Mouse (Mus musculus) megakaryocyte, adult 5-6 weeks (primary cell): ENCODE results near the gene H2-M10.2. TPM values are rescaled to one million over a fixed set of nuclear protein-coding genes. Genes with fewer than 3 reads are reported as not detected.
"Not testable (repeated sequence)": the region's sequence is repeated elsewhere in the genome, so short reads cannot be mapped to it uniquely, and the experiment has no call there.

Experiments used
- ATAC-seq: 2 replicates; pipeline ENCODE4 v1.8.0; 2016; ENCODE audit warnings: mild to moderate bottlenecking, inconsistent platforms; ENCODE audit not compliant: poor library complexity, severe bottlenecking
- total RNA-seq, 2 experiments: library from RNA; stranded (forward) in 1 of 2; stranded (reverse) in 1 of 2; fragments of 153-499, 151-499 nt in 1 of 2; fragments of 221-1000, 200-1000 nt in 1 of 2; gene quantifications; 2 replicates each; pipeline versions ENCODE4 v1.2.3 to v1.2.4; 2015 to 2017

H2-M10.2 gene
- total RNA-seq, 2 experiments from 2014 or later: not detected

DNA sequence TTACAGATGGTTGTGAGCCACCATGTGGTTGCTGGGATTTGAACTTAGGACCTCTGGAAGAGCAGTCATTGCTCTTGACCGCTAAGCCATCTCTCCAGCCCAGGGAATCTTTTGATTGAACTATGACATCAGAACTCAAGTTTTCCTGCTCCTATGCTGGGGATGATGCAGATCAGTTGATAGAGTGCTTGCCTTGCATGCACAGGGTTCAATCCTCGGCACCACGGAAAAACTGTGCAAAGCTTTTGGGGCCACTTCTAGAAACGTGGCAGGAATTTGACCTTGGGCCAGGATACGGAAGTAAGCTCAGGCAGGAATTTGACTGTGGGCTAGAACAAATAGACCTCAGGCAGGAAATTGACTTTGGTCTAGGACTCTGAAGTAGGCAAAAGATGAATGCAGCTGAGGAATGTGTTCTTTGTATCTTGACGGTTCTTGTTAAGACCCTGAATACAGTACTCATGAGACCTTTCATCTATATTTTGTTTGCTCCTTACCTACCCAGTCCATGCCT, 33.1 kb downstream of the H2-M10.2 start:
- ATAC-seq: no peak

DNA sequence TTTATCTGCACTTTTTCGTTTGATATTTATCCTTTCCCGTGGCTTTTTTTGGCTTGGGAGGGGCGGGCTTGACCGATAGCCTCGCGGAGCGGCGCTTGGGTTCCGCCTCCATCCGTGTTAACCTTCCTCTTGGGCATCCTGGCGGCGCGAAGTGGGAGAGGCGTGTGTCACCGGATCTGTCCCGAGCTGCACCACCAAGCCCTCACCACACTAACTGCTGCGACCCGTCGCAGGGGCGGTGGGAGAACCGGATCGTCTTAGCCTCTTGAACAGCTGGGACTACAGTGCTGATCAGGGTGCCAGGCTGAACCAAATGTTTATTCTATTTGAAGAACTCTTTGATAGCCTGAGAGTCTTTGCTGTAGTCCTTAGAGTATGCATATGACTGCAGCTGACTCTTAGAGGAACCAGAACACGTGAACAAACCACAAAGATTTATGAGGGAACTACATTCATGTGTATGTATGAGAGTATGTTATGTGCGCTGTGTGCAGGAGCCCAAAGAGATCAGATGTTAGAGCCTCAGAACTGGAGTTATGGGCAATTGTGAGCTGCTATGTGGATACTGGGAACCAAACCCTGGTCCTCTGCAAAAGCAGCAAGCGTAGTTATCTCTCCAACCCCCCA, 33.9 kb downstream of the H2-M10.2 start:
- peak; percentile 87 for ATAC-seq

- no peak for ATAC-seq
These were observed 37.4 kb downstream of the H2-M10.2 start for GRCm38 (mm10) chr17:36248886-36249285.

DNA sequence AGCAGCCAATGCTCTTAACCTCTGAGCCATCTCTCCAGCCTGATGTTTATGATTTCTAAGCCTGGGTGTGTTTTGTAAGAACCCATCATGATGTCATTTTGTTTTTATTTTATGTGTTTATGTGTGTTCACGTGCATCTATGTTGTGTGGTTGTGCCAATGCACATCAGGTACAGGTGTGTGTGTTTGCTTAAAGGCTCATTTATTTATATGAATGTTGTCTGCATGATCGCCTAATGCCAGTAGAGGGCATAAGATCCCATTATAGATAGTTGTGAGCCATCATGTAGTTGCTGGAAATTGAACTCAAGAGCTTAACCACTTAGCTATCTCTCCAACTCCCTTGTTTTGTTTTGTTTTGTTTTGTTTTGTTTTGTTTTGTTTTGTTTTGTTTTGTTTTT, 40.5 kb downstream of the H2-M10.2 start:
- ATAC-seq: no peak

DNA sequence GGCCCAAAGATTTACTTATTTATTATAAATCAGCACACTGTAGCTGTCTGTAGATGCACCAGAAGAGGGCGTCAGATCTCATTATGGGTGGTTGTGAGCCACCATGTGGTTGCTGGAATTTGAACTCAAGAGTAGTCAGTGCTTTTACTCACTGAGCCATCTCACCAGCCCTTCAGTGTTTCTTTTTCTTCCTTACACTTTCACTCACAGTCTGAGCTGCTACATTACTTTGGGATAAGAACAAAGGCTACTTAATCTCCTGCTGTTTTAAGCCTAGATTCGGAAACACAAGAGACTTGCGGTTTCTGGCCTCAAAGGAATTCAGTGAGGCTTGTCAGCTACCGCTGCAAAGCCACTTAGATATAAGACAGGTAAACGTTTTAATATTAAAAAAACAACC, 42.3 kb downstream of the H2-M10.2 start:
- ATAC-seq: no peak

DNA sequence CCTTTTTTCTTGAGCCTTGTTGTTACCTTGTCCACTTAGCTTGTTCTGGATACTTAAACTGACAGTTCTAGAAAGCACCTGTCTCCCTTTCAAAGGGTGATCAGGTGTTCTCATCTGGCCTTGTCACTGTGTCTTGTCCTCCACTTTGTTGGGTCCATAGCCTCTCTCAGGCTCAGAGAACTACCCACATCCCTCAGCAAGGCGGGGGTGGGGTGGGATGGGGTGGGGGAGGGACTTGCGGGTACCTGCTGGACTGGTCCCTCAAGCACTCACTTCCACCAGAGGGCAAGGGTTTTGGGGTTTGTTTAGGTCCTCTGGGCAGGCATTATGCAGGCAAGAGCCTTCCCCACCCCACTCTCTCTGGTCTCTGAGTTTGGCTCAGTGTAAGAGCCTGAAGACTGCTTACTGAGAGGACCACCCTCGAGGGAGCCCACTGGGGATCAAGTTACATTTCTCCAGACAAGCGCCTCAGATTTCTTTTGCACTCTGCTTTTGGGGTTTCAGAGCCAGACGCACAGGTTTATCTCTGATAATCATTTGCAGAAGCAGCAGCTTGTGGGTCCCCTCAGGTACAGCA, 45.6 kb downstream of the H2-M10.2 start:
- ATAC-seq: no peak

GRCm38 (mm10) chr17:36237321-36237921, 48.9 kb downstream of the H2-M10.2 start:
- peak; percentile 49; the same call in 1 of the 2 replicates for ATAC-seq

GRCm38 (mm10) chr17:36235300-36235699, 51.0 kb downstream of the H2-M10.2 start:
- not testable (repeated sequence) for ATAC-seq

Other genes with a start within 250 kb of the H2-M10.2 start
- 43.2 and 44.4 TPM in 2 replicates for gene H2-T22, start 243.7 kb downstream of the H2-M10.2 start, total RNA-seq (2015)
- 51.9 and 56.1 TPM in 2 replicates for gene H2-T22, start 243.7 kb downstream of the H2-M10.2 start, total RNA-seq (2017)
- not detected in 2 replicates for gene Gm6034, start 243.5 kb downstream of the H2-M10.2 start, total RNA-seq (2015)
- gene Gm6034, start 243.5 kb downstream of the H2-M10.2 start, total RNA-seq (2017): not detected in 2 replicates
- not detected in 2 replicates for gene Gm11127, start 228.1 kb downstream of the H2-M10.2 start, total RNA-seq (2015)
- not detected in 2 replicates for gene Gm11127, start 228.1 kb downstream of the H2-M10.2 start, total RNA-seq (2017)
- 0.62 TPM in 1 of 2 replicates, not detected in the other for gene Gm19684, start 164.8 kb downstream of the H2-M10.2 start, total RNA-seq (2015)
- 0.12 and 0.15 TPM in 2 replicates for gene Gm19684, start 164.8 kb downstream of the H2-M10.2 start, total RNA-seq (2017)
- gene Gm7030, start 157.1 kb downstream of the H2-M10.2 start, total RNA-seq (2015): not detected in 2 replicates
- gene Gm7030, start 157.1 kb downstream of the H2-M10.2 start, total RNA-seq (2017): not detected in 2 replicates
- gene Gm8909, start 118.0 kb downstream of the H2-M10.2 start, total RNA-seq (2015): not detected in 2 replicates
- not detected in 2 replicates for gene Gm8909, start 118.0 kb downstream of the H2-M10.2 start, total RNA-seq (2017)
- not detected in 2 replicates for gene H2-T3, start 96.2 kb downstream of the H2-M10.2 start, total RNA-seq (2015)
- not detected in 2 replicates for gene H2-T3, start 96.2 kb downstream of the H2-M10.2 start, total RNA-seq (2017)
- 77.4 and 79.9 TPM in 2 replicates for gene Rpp21, start 28.4 kb downstream of the H2-M10.2 start, total RNA-seq (2015)
- 54.1 and 74.4 TPM in 2 replicates for gene Rpp21, start 28.4 kb downstream of the H2-M10.2 start, total RNA-seq (2017)
- gene Trim39, start 14.2 kb downstream of the H2-M10.2 start, total RNA-seq (2015): 9.6 and 12.0 TPM in 2 replicates
- gene Trim39, start 14.2 kb downstream of the H2-M10.2 start, total RNA-seq (2017): 18.2 and 18.5 TPM in 2 replicates
- gene H2-M10.1, start 39.7 kb upstream of the H2-M10.2 start, total RNA-seq (2015): not detected in 2 replicates
- gene H2-M10.1, start 39.7 kb upstream of the H2-M10.2 start, total RNA-seq (2017): not detected in 2 replicates
- gene H2-M10.3, start 81.9 kb upstream of the H2-M10.2 start, total RNA-seq (2015): not detected in 2 replicates
- gene H2-M10.3, start 81.9 kb upstream of the H2-M10.2 start, total RNA-seq (2017): not detected in 2 replicates
- gene H2-M10.4, start 175.8 kb upstream of the H2-M10.2 start, total RNA-seq (2015): not detected in 2 replicates
- gene H2-M10.4, start 175.8 kb upstream of the H2-M10.2 start, total RNA-seq (2017): not detected in 2 replicates